ENCODE assay signal across 22 mouse cellular contexts in genomic region chr2:38544982-38545381, GRCm38 (mm10). TPM values are rescaled to one million over a fixed set of nuclear protein-coding genes. Genes with fewer than 3 reads are reported as not detected.
DNase-seq lines count a peak whose midpoint lies in the region; ATAC-seq and TF ChIP-seq lines count a peak whose summit lies in the region.
"Had no signal": no experiment of that assay in that cellular context is flagged by ENCODE, and none has a peak within 500 bp of the region (broad histone marks: within the 10 kb centered on the region; RNA-seq: fewer than 3 reads in every experiment).

No protein-coding gene starts in this region.

- WGBS in lung, embryonic 14.5 days = 57% methylated on average over 6 of the region's 6 CpGs
- 89% methylated on average over 6 of the region's 6 CpGs for WGBS in midbrain, embryonic 16.5 days

- no peaks in the 10 kb centered on the region for H3K36me3 ChIP-seq in lung, embryonic 14.5 days (ENCODE audit: insufficient read depth)
- no peaks in the 10 kb centered on the region for H3K36me3 ChIP-seq in midbrain, embryonic 16.5 days (ENCODE audit: control insufficient read depth, insufficient read depth, low read length)
- H3K36me3 ChIP-seq: liver, embryonic 15.5 days; midbrain, embryonic 12.5 days; neural tube, embryonic 13.5 days had no signal

- H3K9ac ChIP-seq in lung, embryonic 14.5 days = no peak overlapping the region
- no peak overlapping the region for H3K9ac ChIP-seq in midbrain, embryonic 16.5 days (ENCODE audit: low read depth, low read length)
- H3K9ac ChIP-seq: liver, embryonic 15.5 days; midbrain, embryonic 12.5 days; neural tube, embryonic 13.5 days had no signal

- no peak overlapping the region for H3K4me3 ChIP-seq in lung, embryonic 14.5 days (ENCODE audit: low read depth, low read length)
- no peak overlapping the region for H3K4me3 ChIP-seq in midbrain, embryonic 16.5 days (ENCODE audit: low read depth, low read length)
- H3K4me3 ChIP-seq: erythroblast, embryonic 14.5 days; left cerebral cortex, adult 2 months; liver, embryonic 15.5 days; midbrain, embryonic 12.5 days; neural tube, embryonic 13.5 days had no signal

- H3K27me3 ChIP-seq in lung, embryonic 14.5 days (ENCODE audit: insufficient read depth, low read length) = no peaks in the 10 kb centered on the region
- no peaks in the 10 kb centered on the region for H3K27me3 ChIP-seq in midbrain, embryonic 16.5 days (ENCODE audit: control insufficient read depth, insufficient read depth, low read depth, low read length)
- H3K27me3 ChIP-seq: liver, embryonic 15.5 days; midbrain, embryonic 12.5 days; neural tube, embryonic 13.5 days had no signal

- H3K4me1 ChIP-seq in lung, embryonic 14.5 days (ENCODE audit: insufficient read depth) = peaks cover 20% of the 10 kb centered on the region
- no peaks in the 10 kb centered on the region; the same call in 1 of the 2 replicates for H3K4me1 ChIP-seq in midbrain, embryonic 16.5 days (ENCODE audit: control insufficient read depth, insufficient read depth, low read length)

- intact Hi-C loops in heart, postnatal 25 days (cut with DNase I) = no loop called here

- no peak for TF ChIP-seq CTCF in lung, embryonic 14.5 days (IDR thresholded peaks at IDR 0.05; ENCODE audit: low read depth)

- no peaks in the 10 kb centered on the region for H3K9me3 ChIP-seq in lung, embryonic 14.5 days (ENCODE audit: low read depth, low read length)
- no peaks in the 10 kb centered on the region for H3K9me3 ChIP-seq in midbrain, embryonic 16.5 days (replicated peaks; ENCODE audit: control insufficient read depth, low read length, poor library complexity, severe bottlenecking)
- H3K9me3 ChIP-seq: liver, embryonic 15.5 days; midbrain, embryonic 12.5 days; neural tube, embryonic 13.5 days had no signal

- H3K27ac ChIP-seq in lung, embryonic 14.5 days (ENCODE audit: low read depth) = no peak overlapping the region; the same call in 1 of the 2 replicates
- H3K27ac ChIP-seq in midbrain, embryonic 16.5 days (ENCODE audit: low read length) = no peak overlapping the region
- H3K27ac ChIP-seq: left cerebral cortex, adult 2 months; midbrain, embryonic 12.5 days; neural tube, embryonic 13.5 days had no signal

- DNase-seq in heart, adult 11 months = peak; percentile 86
- no peak for DNase-seq in heart, postnatal 25 days (ENCODE audit: low spot score)
- peak; percentile 30 for DNase-seq in lung, embryonic 14.5 days
- no peak for DNase-seq in lung, adult 18-20 months
- DNase-seq in spleen, postnatal 14 days (ENCODE audit: low spot score in 2 of 2) = no peak
- DNase-seq: adrenal gland, adult 2 months; cerebellum, adult 8-10 months; heart, postnatal 14 days; kidney, adult 11 months; kidney, postnatal 14 days; lung, postnatal 36 days; right cerebral cortex, adult 18-20 months; thymus, postnatal 14 days had no signal

- ATAC-seq in lung, embryonic 14.5 days (ENCODE audit: insufficient read depth) = no peak
- ATAC-seq in hematopoietic stem cell, adult 5-6 weeks (replicated peaks in 1 of 2; ENCODE audit: insufficient read depth in 1 of 2, low FRiP score in 2 of 2, low TSS enrichment in 1 of 2, low read depth in 1 of 2, poor library complexity in 2 of 2, severe bottlenecking in 2 of 2) = peak; percentile 37 to 50; a peak in 3 of 4 replicates
- no peak for ATAC-seq in midbrain, embryonic 16.5 days
- ATAC-seq: forebrain, embryonic 16.5 days had no signal

- H3K4me2 ChIP-seq in lung, embryonic 14.5 days = no peak overlapping the region
- no peak overlapping the region for H3K4me2 ChIP-seq in midbrain, embryonic 16.5 days (ENCODE audit: low read length)
- H3K4me2 ChIP-seq: heart, embryonic 11.5 days; liver, embryonic 15.5 days; midbrain, embryonic 12.5 days; neural tube, embryonic 13.5 days had no signal

RNA-seq across cellular contexts. Expression of gene Nek6, which starts 33.5 kb away (rescaled TPM):
- total RNA-seq in heart, postnatal 25 days (2021) = 1 to 10 TPM; 3.4 to 4.3 TPM
- 129 and 134 TPM in 2 replicates for polyA plus RNA-seq in lung, embryonic 14.5 days (2014; fragmentation: Nextera tagmentation; extraction: Ambion mirVana)
- 6.9 and 14.1 TPM in 2 replicates for total RNA-seq in hematopoietic stem cell, adult 5-6 weeks (2017)
- polyA plus RNA-seq in midbrain, embryonic 16.5 days (2015; fragmentation: Nextera tagmentation; extraction: Ambion mirVana) = 52.3 and 56.8 TPM in 2 replicates

Comparison
In these comparisons a context has a peak if more than half of its experiments do, and no peak if none do; other contexts are left out.
1. DNase-seq: peak in heart, adult 11 months (single experiment) and lung, embryonic 14.5 days (single experiment); none in heart, postnatal 25 days (single experiment), lung, adult 18-20 months (0 of 2) and spleen, postnatal 14 days (0 of 2).
2. ATAC-seq: peak in hematopoietic stem cell, adult 5-6 weeks (2 of 2); none in lung, embryonic 14.5 days (single experiment) and midbrain, embryonic 16.5 days (single experiment).